Mouse (Mus musculus) lung, embryonic 14.5 days (tissue): ENCODE measurements around the gene Fchsd2. TPM values are rescaled to one million over a fixed set of nuclear protein-coding genes. Genes with fewer than 3 reads are reported as not detected.
A peak's percentile ranks its signal among the peaks of the same experiment; 100 is the strongest.

ENCODE experiments used
- ATAC-seq: fragments of 200-750 bp; cut with Nextera tagmentation; 2 replicates; pipeline ENCODE4 v1.8.0; 2017; ENCODE audit warnings: mild to moderate bottlenecking, moderate TSS enrichment, moderate library complexity; ENCODE audit not compliant: insufficient read depth
- DNase-seq: peaks from one replicate; pipeline ENCODE4 v3.0.0-alpha.2; 2015
- H3K27ac ChIP-seq: fragments of 300-500 bp; sonication (generic); 2 replicates; pipeline ENCODE4 v1.5.1; 2014; ENCODE audit warnings: low read depth, mild to moderate bottlenecking, moderate library complexity
- H3K27me3 ChIP-seq: fragments of 300-500 bp; sonication (generic); 2 replicates; pipeline ENCODE4 v1.6.1; 2014; ENCODE audit warnings: low read length, control low read depth; ENCODE audit not compliant: insufficient read depth
- H3K36me3 ChIP-seq: fragments of 300-500 bp; sonication (generic); 2 replicates; pipeline ENCODE4 v1.6.1; 2014; ENCODE audit warnings: control low read depth; ENCODE audit not compliant: insufficient read depth
- H3K4me1 ChIP-seq: fragments of 300-500 bp; sonication (generic); 2 replicates; pipeline ENCODE4 v1.6.1; 2014; ENCODE audit warnings: antibody characterized with exemption, control low read depth; ENCODE audit not compliant: insufficient read depth
- H3K4me2 ChIP-seq: fragments of 300-500 bp; sonication (generic); 2 replicates; pipeline ENCODE4 v1.6.1; 2014; ENCODE audit warnings: mild to moderate bottlenecking
- H3K4me3 ChIP-seq: fragments of 300-500 bp; sonication (generic); 2 replicates; pipeline ENCODE4 v1.5.1; 2014; ENCODE audit warnings: low read depth, low read length
- H3K9ac ChIP-seq: fragments of 300-500 bp; sonication (generic); 2 replicates; pipeline ENCODE4 v1.6.1; 2014
- H3K9me3 ChIP-seq: fragments of 300-500 bp; sonication (generic); 2 replicates; pipeline ENCODE4 v1.6.1; 2016; ENCODE audit warnings: low read depth, low read length, control low read depth
- CTCF ChIP-seq: IDR thresholded peaks from 2 replicates; pipeline ENCODE4 v1.5.1; 2016; ENCODE audit warnings: antibody characterized with exemption, low read depth
- WGBS: fragments of 180-500 bp; shearing (Covaris S2); extraction: QIAGEN DNeasy Blood & Tissue Kit; methylation state at CpG from one replicate; pipeline ENCODE4 v1.1.7; 2014; 5-methylcytosine and 5-hydroxymethylcytosine counted together
- polyA plus RNA-seq: library from polyadenylated mRNA; unstranded; fragments of >200 nt; fragmentation: Nextera tagmentation; extraction: Ambion mirVana; gene quantifications from 2 replicates; pipeline ENCODE4 v1.2.1, GENCODE M21; 2014

The Fchsd2 gene
- polyA plus RNA-seq, 1 experiment from 2014 or later, result 23.8 TPM

DNA sequence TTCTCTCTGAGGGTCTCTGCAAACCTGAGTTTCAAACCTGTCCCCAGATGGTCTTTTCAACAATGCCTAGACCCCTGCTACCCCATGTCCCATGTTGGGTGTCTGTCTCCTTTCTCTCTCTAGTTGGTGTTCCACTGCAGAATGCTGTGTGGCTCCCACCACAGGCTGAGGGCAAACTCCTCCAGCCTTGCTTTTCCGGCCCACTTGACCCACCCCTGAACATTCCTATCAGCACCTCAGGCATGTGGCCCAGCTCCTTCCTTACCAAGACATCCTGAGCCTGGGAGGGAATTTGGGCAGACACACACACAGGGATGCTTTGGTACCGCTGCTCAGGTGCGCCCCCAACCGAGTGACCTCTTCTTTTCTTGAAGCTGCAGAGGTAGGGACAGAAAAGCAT lies 200.9 kb downstream of the Fchsd2 start:
- WGBS, result 49% methylated on average over 4 of the region's 4 CpGs
- H3K9me3 ChIP-seq, result no peaks in the 10 kb centered on the region
- DNase-seq, result no peak
- no peak for ATAC-seq
- no peak overlapping the region for H3K4me3 ChIP-seq
- 0 out of 2 replicates have a peak, but pooled peaks cover 10% of the 10 kb centered on the region for H3K27me3 ChIP-seq
- no peak overlapping the region for H3K27ac ChIP-seq
- H3K4me2 ChIP-seq, result no peak overlapping the region
- TF ChIP-seq CTCF, result peak; percentile 23; the same call in 1 of the 2 replicates
- peaks cover 35% of the 10 kb centered on the region for H3K36me3 ChIP-seq
- no peaks in the 10 kb centered on the region for H3K4me1 ChIP-seq
- H3K9ac ChIP-seq, result no peak overlapping the region

DNA sequence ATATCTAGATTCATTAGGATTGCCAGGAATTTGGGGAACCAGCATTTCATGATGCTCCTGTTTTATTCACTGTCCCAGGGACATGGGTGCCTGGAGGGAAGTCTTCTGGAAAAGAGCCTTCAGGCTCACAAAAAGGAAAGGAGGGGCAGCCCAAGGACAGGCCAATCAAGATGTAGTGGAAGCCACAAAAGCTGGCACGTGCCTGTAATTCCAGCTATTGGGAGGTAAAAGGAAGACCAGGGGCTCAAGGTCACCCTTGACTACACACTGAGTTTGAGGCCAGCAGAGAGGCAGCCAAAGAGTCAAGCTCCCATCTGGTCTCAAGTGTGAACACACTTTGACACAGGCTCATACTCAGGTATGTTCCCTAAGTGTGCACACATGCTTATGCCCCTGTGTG lies 202.8 kb downstream of the Fchsd2 start:
- Histone ChIP-seq H3K4me2 (no peak overlapping the region), H3K27me3 (peaks cover 14% of the 10 kb centered on the region; the same call in 1 of the 2 replicates), H3K9ac (no peak overlapping the region), H3K27ac (no peak overlapping the region), H3K4me1 (no peaks in the 10 kb centered on the region), H3K9me3 (no peaks in the 10 kb centered on the region), H3K4me3 (no peak overlapping the region), H3K36me3 (peaks cover 20% of the 10 kb centered on the region)
- no peak for DNase-seq
- WGBS, result 56% methylated on average over 1 of the region's 1 CpGs
- ATAC-seq, result no peak
- no peak for TF ChIP-seq CTCF

DNA sequence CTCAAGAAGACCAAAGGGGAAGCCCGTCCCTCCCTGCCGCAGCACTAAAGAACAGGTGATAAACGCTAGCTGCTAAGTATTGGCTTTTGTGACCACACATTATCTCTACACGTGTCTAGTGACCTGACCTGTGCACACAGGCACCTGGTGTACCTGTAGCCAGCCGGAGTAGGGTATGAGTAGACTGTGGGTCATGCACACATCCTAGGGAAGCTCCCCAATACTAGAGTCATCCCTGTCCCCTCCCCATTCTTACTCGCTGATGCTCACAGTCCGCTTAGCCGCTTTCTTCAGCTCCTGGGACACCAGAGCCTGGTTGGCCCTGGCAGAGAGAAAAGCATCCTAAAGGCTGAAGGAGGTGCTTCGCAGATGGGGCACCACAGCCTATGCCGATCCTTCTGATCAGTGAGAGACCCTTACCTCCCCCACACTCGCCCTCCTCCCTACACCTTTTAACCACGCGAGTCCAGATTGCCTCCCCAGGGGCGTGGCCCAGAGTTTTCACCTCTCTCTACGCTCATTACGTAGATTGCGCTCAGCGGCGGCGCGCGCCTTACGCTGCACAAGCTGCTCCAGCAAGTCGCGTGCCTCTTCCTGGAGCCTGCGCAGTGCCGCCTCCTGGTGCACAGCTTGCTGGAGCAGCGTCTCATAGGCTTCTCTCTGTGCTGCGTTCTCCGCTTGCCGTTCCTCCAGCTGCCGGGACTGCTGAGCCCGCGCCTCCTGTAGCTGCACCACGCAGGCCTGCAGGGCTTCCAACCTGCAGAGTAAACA lies 203.8 kb downstream of the Fchsd2 start:
- H3K9ac ChIP-seq, result peak overlapping the region; percentile 36; the same call in 1 of the 2 replicates
- H3K9me3 ChIP-seq, result no peaks in the 10 kb centered on the region
- peaks cover 14% of the 10 kb centered on the region; the same call in 1 of the 2 replicates for H3K27me3 ChIP-seq
- H3K4me2 ChIP-seq, result peak overlapping the region; percentile 59
- no peak overlapping the region for H3K27ac ChIP-seq
- no peaks in the 10 kb centered on the region for H3K4me1 ChIP-seq
- ATAC-seq (peak; percentile 81), DNase-seq (peak; percentile 93)
- peak; percentile 70 for TF ChIP-seq CTCF
- H3K36me3 ChIP-seq, result peaks cover 17% of the 10 kb centered on the region; the same call in 1 of the 2 replicates
- WGBS, result 10% methylated on average over 35 of the region's 35 CpGs
- H3K4me3 ChIP-seq, result peak overlapping the region; percentile 21

DNA sequence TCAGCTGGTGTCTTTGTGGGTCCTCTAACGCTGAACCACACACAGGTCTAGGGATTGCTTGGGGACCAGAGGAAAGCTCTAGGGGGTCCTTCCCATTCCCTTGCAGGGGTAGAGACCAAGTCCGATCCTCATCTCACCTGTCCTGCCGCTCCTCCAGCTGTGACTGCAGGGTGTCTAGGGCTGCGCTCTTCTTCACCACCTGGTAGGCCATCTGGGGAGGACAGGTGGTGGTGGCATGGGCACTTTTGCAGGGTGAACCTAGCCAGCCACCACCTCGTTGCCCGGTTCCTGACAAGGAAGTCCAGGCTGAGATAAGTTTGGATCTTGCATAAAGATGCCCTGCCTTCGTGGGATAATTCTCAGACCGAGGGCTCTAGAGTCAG lies 204.4 kb downstream of the Fchsd2 start:
- H3K4me3 ChIP-seq, result peak overlapping the region; percentile 21
- H3K27ac ChIP-seq, result no peak overlapping the region
- no peaks in the 10 kb centered on the region for H3K9me3 ChIP-seq
- DNase-seq (no peak), ATAC-seq (no peak)
- peak overlapping the region; percentile 59 for H3K4me2 ChIP-seq
- no peak for TF ChIP-seq CTCF
- 28% methylated on average over 8 of the region's 8 CpGs for WGBS
- H3K9ac ChIP-seq, result peak overlapping the region; percentile 36; the same call in 1 of the 2 replicates
- peaks cover 14% of the 10 kb centered on the region; the same call in 1 of the 2 replicates for H3K27me3 ChIP-seq
- H3K36me3 ChIP-seq, result peaks cover 11% of the 10 kb centered on the region; the same call in 1 of the 2 replicates
- no peaks in the 10 kb centered on the region for H3K4me1 ChIP-seq

DNA sequence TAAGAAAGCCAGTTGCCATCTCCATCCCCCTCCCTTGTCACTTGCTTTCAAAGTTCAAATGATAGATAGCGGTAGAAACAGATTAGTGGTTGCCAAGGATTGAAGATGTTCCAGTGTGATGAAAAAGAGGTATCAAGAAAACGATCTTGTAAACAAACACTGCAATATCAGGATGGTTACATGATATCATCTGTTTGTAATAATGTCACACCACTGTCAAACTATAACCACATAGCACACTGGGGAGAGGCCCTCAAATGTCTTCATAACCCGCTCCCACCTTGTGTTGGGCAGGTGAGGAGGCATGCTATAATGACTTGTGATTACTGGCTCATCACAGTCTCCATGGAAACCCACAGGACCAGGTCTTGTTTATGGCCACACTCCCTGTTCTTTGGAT lies 205.7 kb downstream of the Fchsd2 start:
- ATAC-seq (no peak), DNase-seq (no peak)
- Histone ChIP-seq H3K4me2 (no peak overlapping the region), H3K27me3 (peaks cover 14% of the 10 kb centered on the region; the same call in 1 of the 2 replicates), H3K36me3 (0 out of 2 replicates have a peak, but pooled peaks cover 1% of the 10 kb centered on the region), H3K27ac (no peak overlapping the region), H3K9me3 (no peaks in the 10 kb centered on the region), H3K9ac (no peak overlapping the region), H3K4me1 (no peaks in the 10 kb centered on the region), H3K4me3 (no peak overlapping the region)
- WGBS, result 66% methylated on average over 3 of the region's 3 CpGs
- TF ChIP-seq CTCF, result no peak

DNA sequence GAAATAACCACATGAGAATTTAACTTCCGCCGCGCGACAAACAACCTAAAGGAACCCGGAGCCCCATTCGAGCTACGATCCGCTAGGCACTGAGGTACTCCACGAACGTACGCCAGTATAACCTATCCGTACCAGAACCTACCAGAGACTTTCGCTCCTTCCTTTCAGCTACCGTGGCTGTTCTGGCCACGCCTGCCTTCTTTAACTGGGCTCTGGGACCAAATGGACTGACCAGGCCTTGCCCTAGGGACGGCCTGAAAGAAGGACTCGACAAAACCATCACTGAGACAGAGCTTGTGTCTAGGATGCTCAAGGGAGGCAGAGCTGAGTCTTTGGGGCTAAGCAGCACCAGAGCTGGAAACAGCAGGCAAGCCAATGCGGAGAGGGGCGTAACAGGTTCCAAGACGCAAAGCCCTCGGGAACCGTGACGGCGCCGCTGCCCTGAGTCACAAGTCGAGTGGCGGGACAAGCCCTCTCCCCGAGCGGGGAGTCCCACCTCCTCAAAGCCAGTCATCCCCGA lies 208.8 kb downstream of the Fchsd2 start:
- ATAC-seq (no peak; the same call in 1 of the 2 replicates), DNase-seq (peak; percentile 58)
- Histone ChIP-seq H3K27me3 (peaks cover 14% of the 10 kb centered on the region; the same call in 1 of the 2 replicates), H3K4me1 (no peaks in the 10 kb centered on the region), H3K4me2 (peak overlapping the region; percentile 82), H3K4me3 (peak overlapping the region; percentile 61), H3K9me3 (no peaks in the 10 kb centered on the region), H3K36me3 (no peaks in the 10 kb centered on the region), H3K27ac (peak overlapping the region; percentile 37; the same call in 1 of the 2 replicates), H3K9ac (peak overlapping the region; percentile 63)
- 1% methylated on average over 30 of the region's 30 CpGs for WGBS
- TF ChIP-seq CTCF, result no peak

DNA sequence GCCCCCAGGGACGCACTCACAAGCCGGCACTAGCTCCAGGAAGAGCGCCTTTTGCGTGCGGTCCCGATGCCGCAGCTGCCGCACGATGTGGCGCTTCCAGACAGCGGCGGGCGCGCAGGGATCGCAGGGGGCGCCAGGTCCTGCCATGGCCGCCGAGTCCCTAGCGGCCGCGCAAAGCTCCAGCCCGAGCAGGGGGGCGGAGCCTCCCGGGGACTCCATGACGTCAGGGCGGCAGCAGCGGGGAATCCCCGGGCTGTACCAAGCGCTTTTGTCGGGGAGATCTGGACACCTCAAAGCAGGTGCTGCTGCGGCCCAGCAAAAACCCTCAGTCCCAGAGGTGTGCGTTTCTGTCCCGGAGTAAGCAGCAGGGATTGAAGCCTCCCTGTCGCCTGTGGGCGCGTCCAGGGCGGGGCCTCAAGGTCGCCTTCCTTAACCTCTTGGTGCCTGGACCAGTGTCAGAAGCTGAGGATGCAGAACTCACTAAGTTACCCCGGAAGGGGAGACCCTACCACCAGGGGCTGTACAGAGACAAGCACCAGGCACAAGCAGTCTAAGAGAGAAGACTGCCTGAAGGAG lies 209.3 kb downstream of the Fchsd2 start, which contains the start of gene Atg16l2:
Gene Atg16l2 (minus strand): TSS at position 371 of the 576 bp plus-strand sequence.
- peak within 1 kb of the TSS; percentile 61 for H3K4me3 ChIP-seq
- ATAC-seq (peak; percentile 95), DNase-seq (peak; percentile 95)
- H3K4me1 ChIP-seq, result no peaks in the 10 kb centered on the region
- peak within 1 kb of the TSS; percentile 37 for H3K27ac ChIP-seq
- peak within 1 kb of the TSS; percentile 82 for H3K4me2 ChIP-seq
- peak; percentile 41 for TF ChIP-seq CTCF
- no peaks in the 10 kb centered on the region for H3K36me3 ChIP-seq
- peaks cover 14% of the 10 kb centered on the region; the same call in 1 of the 2 replicates for H3K27me3 ChIP-seq
- H3K9me3 ChIP-seq, result no peaks in the 10 kb centered on the region
- under 1% methylated on average over 39 of the region's 39 CpGs for WGBS
- H3K9ac ChIP-seq, result peak within 1 kb of the TSS; percentile 63
